Mouse (Mus musculus) kidney, adult 9 months (tissue): ENCODE measurements around the gene Snx30.
A peak's percentile ranks its signal among the peaks of the same experiment; 100 is the strongest.

ENCODE experiments used
- DNase-seq: peaks from one replicate; pipeline ENCODE4 v3.0.0; 2022

Snx30 gene

GRCm38 (mm10) chr4:59825634-59826033, 20.0 kb downstream of the Snx30 start:
- no peak for DNase-seq

DNA sequence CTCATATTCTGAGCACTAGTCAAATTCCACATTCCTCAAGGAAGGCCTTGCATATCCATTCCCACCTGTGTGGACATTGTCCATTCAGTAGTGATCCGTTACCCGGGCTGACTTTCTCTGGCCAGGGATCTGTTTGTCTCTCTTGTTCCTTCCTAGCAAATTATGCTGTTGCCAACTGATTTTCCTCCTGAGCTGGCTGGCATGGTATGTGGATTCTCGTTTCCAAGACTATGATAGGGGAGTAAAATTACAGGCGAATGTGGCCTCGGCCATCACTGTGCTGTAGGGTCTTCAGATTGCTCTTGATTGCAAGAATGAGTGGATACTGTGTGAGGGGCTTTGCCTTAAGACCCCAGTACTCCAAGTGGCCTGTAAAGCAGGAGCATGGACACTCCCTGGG, 20.7 kb downstream of the Snx30 start:
- no peak for DNase-seq

DNA sequence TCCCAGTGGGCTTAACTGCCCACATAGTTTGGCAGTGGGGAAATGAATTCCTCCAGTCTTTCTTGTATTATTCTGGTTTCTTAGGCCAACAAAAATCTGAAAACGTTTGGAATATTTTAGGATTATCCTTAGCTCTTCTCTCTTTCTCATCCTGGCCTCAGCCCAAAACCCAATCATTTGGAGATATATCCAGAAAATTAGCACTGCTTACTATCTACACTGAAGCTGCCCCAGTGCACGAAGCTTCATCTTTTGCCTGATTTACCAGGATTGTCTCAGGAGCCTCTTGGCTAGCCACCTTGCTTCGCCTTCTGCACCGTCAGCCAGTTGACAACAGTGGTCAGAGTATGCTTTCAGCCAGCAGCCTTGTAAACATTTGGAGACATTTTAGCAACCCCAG, 23.4 kb downstream of the Snx30 start:
- no peak for DNase-seq

DNA sequence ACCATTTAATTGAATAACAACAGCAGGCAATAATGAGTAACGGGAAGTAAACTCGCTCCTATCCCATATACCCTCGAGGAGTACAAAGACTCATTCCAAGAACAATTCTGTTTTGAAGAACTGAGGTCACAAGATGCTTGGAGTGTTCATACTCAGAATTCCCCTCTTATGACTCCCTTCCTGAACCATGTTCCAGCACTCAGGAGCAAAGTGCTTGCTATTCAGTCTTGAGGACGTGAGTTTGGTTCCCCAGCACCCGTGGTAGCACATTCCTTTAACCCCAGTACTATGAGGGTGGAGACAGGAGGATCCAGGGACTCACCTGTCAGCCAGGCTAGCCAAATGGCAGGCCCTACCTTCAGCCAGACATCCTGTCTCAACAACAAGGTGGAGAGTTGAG, 25.4 kb downstream of the Snx30 start:
- DNase-seq = no peak

DNA sequence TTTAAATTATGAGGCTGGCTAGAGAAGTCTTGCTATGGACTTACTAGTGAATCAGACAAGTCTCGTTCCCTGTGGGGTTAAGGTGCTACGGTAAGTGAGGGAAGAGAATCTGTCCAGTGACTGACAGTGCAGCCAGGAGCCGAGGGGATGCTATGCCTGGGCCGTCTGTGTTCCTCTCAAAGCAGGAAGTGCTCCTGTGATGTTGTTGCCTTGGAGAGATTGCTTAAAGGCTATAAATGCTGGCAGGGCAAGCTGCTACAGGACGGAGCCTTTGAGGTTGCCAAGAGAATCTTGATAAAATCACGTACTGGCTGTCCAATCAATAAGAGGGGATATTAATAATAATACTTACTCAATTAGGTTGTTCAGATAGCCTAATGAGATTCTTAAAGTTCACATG, 27.2 kb downstream of the Snx30 start:
- DNase-seq = no peak

GRCm38 (mm10) chr4:59837659-59838058, 32.0 kb downstream of the Snx30 start:
- no peak for DNase-seq

DNA sequence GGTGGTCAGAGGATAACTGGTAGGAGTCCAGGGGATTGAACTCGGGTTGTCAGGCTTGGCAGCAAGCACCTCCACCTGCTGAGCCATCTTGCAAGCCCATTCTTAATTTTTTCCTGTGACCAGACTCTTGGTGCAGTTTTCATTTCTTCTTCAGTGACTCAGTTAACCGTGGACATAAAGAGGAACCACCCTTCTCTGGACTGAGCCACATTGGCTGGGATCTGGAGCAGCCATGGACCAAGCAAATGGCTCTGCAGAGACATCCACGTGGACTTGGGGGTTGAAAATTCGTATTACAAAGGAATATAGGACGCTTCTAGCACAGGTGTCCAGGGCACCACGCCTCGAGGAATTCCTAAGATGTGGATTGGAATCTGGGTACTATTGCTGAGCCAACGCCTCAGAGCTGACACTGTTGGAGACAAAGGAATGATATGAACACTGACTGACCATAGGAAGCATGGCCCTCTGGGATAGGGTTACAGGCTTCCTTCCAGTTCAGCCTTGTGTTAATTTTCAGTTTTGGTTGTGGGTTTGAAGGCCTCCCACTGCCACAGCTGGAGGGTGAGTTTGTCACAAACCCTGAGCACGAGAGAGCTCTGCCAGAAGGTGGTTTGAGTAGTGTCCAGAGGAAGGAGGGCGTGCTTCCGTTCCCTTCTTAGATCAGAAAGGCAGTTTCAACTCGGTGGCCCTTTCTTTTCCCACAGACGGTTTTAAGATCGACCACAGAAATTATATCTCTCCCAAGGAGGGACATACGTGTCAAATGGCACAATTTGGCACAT, 39.0 kb downstream of the Snx30 start:
- no peak for DNase-seq

DNA sequence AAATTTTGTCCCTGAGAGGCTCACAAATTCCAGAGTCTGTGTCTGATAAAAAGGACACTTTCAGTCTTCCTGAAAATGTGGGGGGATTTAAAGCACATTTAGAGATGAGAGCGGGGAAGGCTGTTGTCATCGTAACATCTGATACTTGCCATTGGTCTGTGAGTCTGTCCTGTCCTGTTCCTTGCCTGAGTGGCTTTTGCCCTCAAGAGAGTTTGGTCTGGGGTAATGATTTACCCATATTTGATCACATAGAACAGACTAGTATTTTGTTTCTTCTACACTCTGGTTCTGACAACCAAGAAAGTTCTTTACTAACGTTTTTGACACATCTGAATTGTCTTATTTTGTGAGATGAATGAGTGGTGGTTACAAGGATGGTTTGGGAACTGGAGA, 39.6 kb downstream of the Snx30 start:
- DNase-seq = peak; percentile 73

- no peak for DNase-seq
These were observed 41.8 kb downstream of the Snx30 start for GRCm38 (mm10) chr4:59847447-59847846.

GRCm38 (mm10) chr4:59850181-59850580, 44.5 kb downstream of the Snx30 start:
- DNase-seq = peak; percentile 76

DNA sequence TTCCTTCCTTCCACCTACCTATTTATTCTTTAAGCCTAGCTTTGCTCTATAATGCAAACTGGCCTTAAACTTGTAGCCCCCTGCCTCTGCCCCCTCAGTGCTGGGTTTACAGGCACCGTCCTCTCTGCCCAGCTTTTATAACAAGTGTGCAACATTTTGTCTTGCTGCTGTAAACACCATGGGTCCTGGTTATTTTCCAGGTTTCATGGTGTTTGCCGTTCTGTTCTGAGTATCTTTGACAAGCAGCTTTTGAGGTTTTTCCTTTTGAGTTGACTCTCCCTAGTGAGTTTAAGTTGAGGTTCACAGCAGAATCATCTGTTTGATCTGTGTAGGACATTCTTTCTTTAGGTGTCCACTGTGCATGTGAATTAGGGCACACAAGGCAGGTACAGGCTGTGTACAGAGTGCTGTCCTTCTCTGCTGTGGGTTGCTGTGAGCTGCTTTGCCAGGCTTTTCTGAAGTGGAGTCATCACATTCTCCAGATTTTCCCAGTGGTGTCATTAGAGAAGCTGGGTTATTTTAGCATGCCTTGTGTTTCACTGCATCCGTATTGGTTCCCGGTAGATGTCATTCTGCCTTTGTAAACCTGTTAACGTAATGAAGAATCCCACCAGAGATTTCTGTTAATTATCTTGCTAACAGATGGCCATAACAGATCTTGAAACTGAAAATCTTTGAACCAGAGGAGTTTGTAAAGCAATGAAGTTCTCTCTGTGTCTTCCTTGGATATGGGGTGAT, 45.4 kb downstream of the Snx30 start:
- no peak for DNase-seq

DNA sequence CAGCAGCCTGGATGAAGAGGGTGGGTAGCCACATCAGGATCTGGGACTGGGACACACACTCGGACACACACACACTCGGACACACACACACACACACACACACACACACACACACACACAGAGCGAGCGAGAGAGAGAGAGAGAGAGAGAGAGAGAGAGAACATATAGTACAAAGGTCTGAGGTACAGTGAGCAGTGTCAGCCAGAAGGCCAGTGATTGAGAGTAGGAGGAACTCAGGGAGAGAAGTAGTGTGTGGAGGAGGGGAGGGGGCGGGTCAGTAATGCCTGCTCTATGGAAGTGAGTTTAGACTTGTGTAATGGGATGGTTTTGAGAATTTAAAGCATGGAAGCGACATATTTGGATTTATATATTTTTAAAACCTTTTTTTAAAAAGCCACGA, 47.5 kb downstream of the Snx30 start:
- no peak for DNase-seq

- peak; percentile 67 for DNase-seq
These were observed 54.2 kb downstream of the Snx30 start for GRCm38 (mm10) chr4:59859693-59860425.

DNA sequence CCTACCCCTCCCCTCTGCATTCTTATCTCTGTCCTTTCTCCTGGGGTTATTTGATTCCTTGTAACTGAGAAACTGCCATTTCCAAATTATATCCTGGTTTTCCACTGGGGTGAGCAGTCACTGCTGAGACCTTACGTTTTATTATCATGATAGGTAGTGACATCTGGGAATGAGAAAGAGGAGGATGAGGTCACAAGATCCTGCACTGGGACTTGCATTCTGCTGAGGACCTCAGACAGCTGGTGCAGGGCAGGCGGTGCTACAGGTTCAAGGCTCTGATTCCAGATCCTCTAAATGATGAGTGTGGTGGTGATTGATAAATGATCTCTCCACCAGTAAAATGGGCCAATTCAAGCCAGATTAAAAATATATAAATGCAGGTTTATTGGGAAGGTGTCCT, 54.8 kb downstream of the Snx30 start:
- no peak for DNase-seq

DNA sequence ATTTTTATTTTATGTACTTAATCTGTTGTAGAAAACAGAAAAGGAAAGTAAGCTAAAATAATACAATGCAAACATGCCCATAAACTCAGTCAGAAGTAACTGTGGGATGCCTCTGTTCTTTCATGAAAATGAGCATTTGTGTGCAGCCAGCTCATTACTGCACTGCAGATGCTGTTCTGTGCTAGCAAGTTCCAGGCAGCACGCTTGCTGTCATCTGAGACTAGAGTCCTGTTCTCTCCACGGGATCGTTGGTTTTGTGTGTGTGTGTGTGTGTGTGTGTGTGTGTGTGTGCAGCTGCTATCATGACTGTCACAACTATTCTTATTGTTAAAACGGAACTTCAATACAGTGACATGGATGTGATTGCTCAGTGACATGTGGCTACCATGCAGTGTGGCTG, 56.2 kb downstream of the Snx30 start:
- no peak for DNase-seq

GRCm38 (mm10) chr4:59862335-59862734, 56.7 kb downstream of the Snx30 start:
- no peak for DNase-seq

DNA sequence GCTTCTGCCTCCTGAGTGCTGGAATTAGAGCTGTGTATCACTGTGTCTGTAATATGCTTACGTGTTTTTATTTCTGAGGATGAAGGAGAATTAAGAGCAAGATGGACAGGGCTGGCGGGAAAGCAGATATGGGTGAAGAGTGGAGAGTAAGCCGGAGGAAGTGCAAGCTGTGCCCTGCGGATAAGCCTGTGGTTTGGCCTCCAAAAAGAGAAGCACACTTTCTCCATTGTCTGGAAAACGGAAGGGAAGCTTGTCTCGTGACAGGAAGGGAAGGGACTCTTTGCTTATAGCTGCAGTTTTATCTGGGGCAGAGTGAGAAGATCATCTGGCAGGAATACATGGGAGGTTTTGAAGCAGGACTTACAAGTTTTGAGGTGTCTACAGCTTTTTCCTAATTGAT, 58.2 kb downstream of the Snx30 start:
- no peak for DNase-seq

DNA sequence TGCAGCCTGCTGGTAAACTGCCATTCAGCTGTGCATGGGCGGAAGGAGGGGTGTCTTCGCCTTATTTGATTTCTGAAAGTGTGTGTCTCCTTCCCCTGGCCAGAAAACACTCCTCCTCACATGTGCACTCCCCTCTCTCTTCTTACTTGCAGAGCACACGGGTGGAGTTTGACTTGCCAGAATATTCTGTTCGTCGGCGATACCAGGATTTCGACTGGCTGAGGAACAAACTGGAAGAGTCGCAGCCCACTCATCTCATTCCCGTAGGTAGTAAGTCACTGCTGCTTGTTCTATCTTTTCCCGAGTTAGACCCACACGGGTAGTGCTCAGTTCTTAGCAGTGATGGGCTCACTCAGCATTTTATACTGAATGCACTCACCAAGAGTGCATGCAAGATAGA, 62.4 kb downstream of the Snx30 start:
- no peak for DNase-seq

DNA sequence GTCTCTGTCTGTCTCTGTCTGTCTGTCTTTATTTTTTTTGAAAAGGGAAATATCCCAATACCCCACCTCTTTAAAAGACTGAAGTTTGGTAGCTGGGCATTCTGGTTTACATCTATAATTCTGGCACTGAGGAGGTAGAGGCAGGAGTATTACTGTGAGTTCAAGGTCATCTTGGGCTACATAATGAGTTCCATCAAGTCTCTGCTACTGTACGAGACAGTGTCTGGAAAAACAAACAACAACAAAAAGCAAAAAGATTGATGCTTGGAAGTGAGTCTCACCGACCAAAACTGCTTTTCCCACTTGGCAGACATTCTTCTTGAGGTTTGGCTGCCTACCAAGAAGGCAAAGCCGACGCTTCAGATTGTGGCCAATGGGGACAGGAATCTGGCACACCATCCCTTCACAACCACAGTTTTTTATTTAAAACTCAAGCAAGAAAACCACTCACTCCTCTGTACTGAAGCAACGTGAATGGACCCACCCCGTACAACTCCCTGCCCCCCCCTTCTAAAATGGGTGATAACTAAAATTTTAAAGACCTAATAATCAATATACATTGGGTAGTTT, 63.9 kb downstream of the Snx30 start:
- DNase-seq = peak; percentile 44

GRCm38 (mm10) chr4:59870433-59870832, 64.8 kb downstream of the Snx30 start:
- no peak for DNase-seq

DNA sequence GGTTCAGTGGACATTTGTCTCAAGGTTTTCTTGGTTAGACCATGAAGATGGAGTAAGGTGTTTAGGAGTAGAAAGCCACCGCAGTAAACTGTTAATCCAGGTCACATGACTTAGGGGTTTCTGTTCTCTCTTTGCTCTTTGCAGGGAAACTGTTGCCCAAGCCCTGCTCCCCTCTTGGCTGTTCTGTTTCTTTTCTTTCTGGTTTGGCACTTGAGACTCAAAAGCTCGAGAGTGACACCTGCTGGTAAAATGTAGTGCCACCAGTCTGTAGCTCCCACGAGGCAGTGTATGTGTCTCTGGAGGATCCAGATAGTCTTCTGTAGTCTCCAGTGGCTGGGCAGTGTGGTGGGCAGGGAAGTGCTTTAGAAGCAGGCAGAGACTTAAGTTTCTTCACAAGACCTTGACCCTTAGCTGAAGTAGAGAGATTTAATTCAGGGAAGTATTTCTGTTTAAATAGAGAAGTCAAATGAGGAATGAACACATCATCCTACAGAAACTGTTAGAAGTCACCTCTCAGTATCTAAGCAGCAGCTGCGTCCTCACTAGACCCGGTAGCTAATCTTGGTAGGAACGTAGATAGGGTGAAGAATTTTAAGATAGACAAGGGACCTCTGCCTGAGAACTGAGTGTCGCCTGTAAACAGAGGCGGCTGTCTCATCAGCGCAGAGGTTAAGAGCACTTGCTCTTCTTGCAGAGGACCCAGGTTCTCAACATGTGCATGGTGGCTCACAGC, 65.4 kb downstream of the Snx30 start:
- DNase-seq = peak; percentile 85

- DNase-seq = no peak
These were observed 67.6 kb downstream of the Snx30 start for GRCm38 (mm10) chr4:59873240-59873639.

DNA sequence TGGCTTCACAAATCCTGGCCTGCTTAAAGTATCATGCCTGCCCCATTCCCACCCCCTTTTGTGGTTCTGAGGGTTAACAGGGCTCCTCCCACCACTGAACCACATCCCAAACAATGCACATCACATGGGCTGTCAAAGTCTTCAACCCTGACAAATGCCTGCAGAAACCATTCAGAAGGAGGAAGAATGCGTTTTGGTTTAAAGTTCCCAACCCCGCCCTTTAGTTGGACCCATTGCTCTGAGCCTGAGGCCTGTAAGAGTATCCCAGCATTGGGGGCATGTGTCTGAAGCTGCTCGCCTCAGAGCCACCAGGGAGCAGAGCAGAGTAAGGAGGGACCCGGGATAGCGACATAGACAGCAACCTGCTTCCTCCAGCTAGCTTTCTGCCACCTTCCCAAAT, 68.2 kb downstream of the Snx30 start:
- no peak for DNase-seq
